Mouse (Mus musculus) left cerebral cortex, postnatal 36 days (tissue): Measurements from ENCODE around the gene Thbs3. TPM values are rescaled to one million over a fixed set of nuclear protein-coding genes. Genes with fewer than 3 reads are reported as not detected.

Source experiments
- microRNA-seq: library from miRNA; unstranded; fragments of <30 nt; microRNA quantifications from one replicate; pipeline ENCODE4 v1.2.0, GENCODE M21; 2022
- total RNA-seq, 2 experiments: library from RNA; stranded (reverse); gene quantifications; 2 replicates each; pipeline ENCODE4 v1.2.3; 2021

Thbs3 gene
- total RNA-seq, 2 experiments from 2014 or later, result 21.0 to 21.3 TPM

Small RNA genes lying within 50 kb of the gene (microRNA-seq; reads per million reads assigned to microRNA genes)
- gene Mir92b, result 5,508 reads per million, percentile 92 among the genes with 10 or more reads in this experiment

Other genes starting within 250 kb of the Thbs3 start
- gene Rusc1, start 121.9 kb upstream of the Thbs3 start, total RNA-seq, result 100 to 1,000 TPM; 185 to 202 TPM
- gene Gm43738, start 114.1 kb upstream of the Thbs3 start, total RNA-seq, result under 1 TPM; 0.15 to 0.43 TPM
- gene Fdps, start 113.2 kb upstream of the Thbs3 start, total RNA-seq, result 10 to 100 TPM; 79.8 to 94.6 TPM
- gene Pklr, start 79.0 kb upstream of the Thbs3 start, total RNA-seq, result not detected
- 10 to 100 TPM; 12.9 to 19.1 TPM for gene Hcn3, start 55.0 kb upstream of the Thbs3 start, total RNA-seq
- gene Clk2, start 50.4 kb upstream of the Thbs3 start, total RNA-seq, result 10 to 100 TPM; 36.8 to 52.2 TPM
- gene Scamp3, start 37.7 kb upstream of the Thbs3 start, total RNA-seq, result 10 to 100 TPM; 64.0 to 67.2 TPM
- 10 to 100 TPM; 59.3 to 60.3 TPM for gene Fam189b, start 32.0 kb upstream of the Thbs3 start, total RNA-seq
- 10 to 100 TPM; 62.4 to 64.6 TPM for gene Gba, start 12.3 kb upstream of the Thbs3 start, total RNA-seq
- gene Mtx1, start 11.9 kb downstream of the Thbs3 start, total RNA-seq, result 10 to 100 TPM; 90.6 to 93.8 TPM
- 1 to 10 TPM in 1 of 2 experiments, under 1 TPM in 1; 0.44 to 1.1 TPM for gene Muc1, start 13.9 kb downstream of the Thbs3 start, total RNA-seq
- gene Krtcap2, start 30.8 kb downstream of the Thbs3 start, total RNA-seq, result 10 to 100 TPM; 59.7 to 64.9 TPM
- gene Trim46, start 31.1 kb downstream of the Thbs3 start, total RNA-seq, result 10 to 100 TPM; 74.4 to 88.7 TPM
- gene Dpm3, start 44.2 kb downstream of the Thbs3 start, total RNA-seq, result 10 to 100 TPM; 47.0 to 51.7 TPM
- gene Slc50a1, start 55.4 kb downstream of the Thbs3 start, total RNA-seq, result 10 to 100 TPM; 34.5 to 39.1 TPM
- 1 to 10 TPM; 4.2 to 7.4 TPM for gene Efna1, start 66.0 kb downstream of the Thbs3 start, total RNA-seq
- 10 to 100 TPM; 50.4 to 59.5 TPM for gene Efna3, start 107.8 kb downstream of the Thbs3 start, total RNA-seq
- 1 to 10 TPM in 1 of 2 experiments, not detected in 1; 1.2 TPM for gene Efna4, start 122.8 kb downstream of the Thbs3 start, total RNA-seq
- 100 to 1,000 TPM in 1 of 2 experiments, 10 to 100 TPM in 1; 96.1 to 120 TPM for gene Adam15, start 134.8 kb downstream of the Thbs3 start, total RNA-seq
- gene Dcst2, start 146.8 kb downstream of the Thbs3 start, total RNA-seq, result under 1 TPM; 0.23 to 0.39 TPM
- gene Dcst1, start 150.1 kb downstream of the Thbs3 start, total RNA-seq, result not detected
- gene Zbtb7b, start 179.6 kb downstream of the Thbs3 start, total RNA-seq, result 10 to 100 TPM; 10.9 to 18.6 TPM
- 1 to 10 TPM; 4.2 to 5.3 TPM for gene Lenep, start 187.6 kb downstream of the Thbs3 start, total RNA-seq
- gene Flad1, start 196.7 kb downstream of the Thbs3 start, total RNA-seq, result 10 to 100 TPM; 31.0 to 32.5 TPM
- gene Cks1b, start 203.2 kb downstream of the Thbs3 start, total RNA-seq, result 1 to 10 TPM; 2.1 to 2.3 TPM
- gene Shc1, start 203.3 kb downstream of the Thbs3 start, total RNA-seq, result 10 to 100 TPM; 10.6 to 16.0 TPM
- gene Pygo2, start 215.0 kb downstream of the Thbs3 start, total RNA-seq, result 10 to 100 TPM; 53.7 to 61.4 TPM
- 10 to 100 TPM; 35.2 to 40.6 TPM for gene Pbxip1, start 221.5 kb downstream of the Thbs3 start, total RNA-seq
- gene Pmvk, start 239.4 kb downstream of the Thbs3 start, total RNA-seq, result 10 to 100 TPM; 32.9 to 33.1 TPM